Mouse (Mus musculus) neural tube, embryonic 15.5 days (tissue): ENCODE data around the gene Kcnip2. TPM values are rescaled to one million over a fixed set of nuclear protein-coding genes. Genes with fewer than 3 reads are reported as not detected.
A peak's percentile ranks its signal among the peaks of the same experiment; 100 is the strongest.

Source experiments
- ATAC-seq: fragments of 200-750 bp; cut with Nextera tagmentation; 2 replicates; pipeline ENCODE4 v1.8.0; 2017; ENCODE audit warnings: mild to moderate bottlenecking, moderate TSS enrichment, moderate library complexity; ENCODE audit not compliant: low FRiP score
- H3K27ac ChIP-seq: fragments of 300-500 bp; sonication (generic); replicated peaks from 2 replicates; pipeline ENCODE4 v1.5.1; 2015; ENCODE audit warnings: mild to moderate bottlenecking, inconsistent platforms
- H3K27me3 ChIP-seq: fragments of 300-500 bp; sonication (generic); replicated peaks from 2 replicates; pipeline ENCODE4 v1.6.1; 2015; ENCODE audit warnings: inconsistent platforms
- H3K36me3 ChIP-seq: fragments of 300-500 bp; sonication (generic); 2 replicates; pipeline ENCODE4 v1.6.1; 2015; ENCODE audit warnings: inconsistent platforms
- H3K4me1 ChIP-seq: fragments of 300-500 bp; sonication (generic); 2 replicates; pipeline ENCODE4 v1.6.1; 2015; ENCODE audit warnings: inconsistent platforms
- H3K4me2 ChIP-seq: fragments of 300-500 bp; sonication (generic); 2 replicates; pipeline ENCODE4 v1.6.1; 2015; ENCODE audit warnings: inconsistent platforms, mild to moderate bottlenecking, moderate library complexity
- H3K4me3 ChIP-seq: fragments of 300-500 bp; sonication (generic); replicated peaks from 2 replicates; pipeline ENCODE4 v1.5.1; 2015; ENCODE audit warnings: mild to moderate bottlenecking, inconsistent platforms
- H3K9ac ChIP-seq: fragments of 300-500 bp; sonication (generic); replicated peaks from 2 replicates; pipeline ENCODE4 v1.6.1; 2015; ENCODE audit warnings: mild to moderate bottlenecking, inconsistent platforms
- H3K9me3 ChIP-seq: fragments of 300-500 bp; sonication (generic); replicated peaks from 2 replicates; pipeline ENCODE4 v1.6.1; 2016; ENCODE audit warnings: inconsistent platforms
- WGBS: fragments of 180-500 bp; shearing (Covaris S2); methylation state at CpG from one replicate; pipeline ENCODE4 v1.1.7; 2015; ENCODE audit warnings: mixed read lengths; 5-methylcytosine and 5-hydroxymethylcytosine counted together
- polyA plus RNA-seq: library from polyadenylated mRNA; unstranded; fragments of >200 nt; fragmentation: Nextera tagmentation; extraction: Ambion mirVana; gene quantifications from 2 replicates; pipeline ENCODE4 v1.2.1, GENCODE M21; 2015

Kcnip2 gene
- polyA plus RNA-seq, 1 experiment from 2014 or later = 19.1 TPM

- Histone ChIP-seq H3K4me1 (peaks cover 3% of the 10 kb centered on the region; the same call in 1 of the 2 replicates), H3K9ac (no peak overlapping the region), H3K4me2 (no peak overlapping the region), H3K36me3 (no peaks in the 10 kb centered on the region), H3K27ac (no peak overlapping the region), H3K27me3 (no peaks in the 10 kb centered on the region), H3K9me3 (no peaks in the 10 kb centered on the region), H3K4me3 (no peak overlapping the region)
- 82% methylated on average over 12 of the region's 13 CpGs for WGBS
- no peak for ATAC-seq
These were observed 25.7 kb downstream of the Kcnip2 start for GRCm38 (mm10) chr19:45789888-45790874.

DNA sequence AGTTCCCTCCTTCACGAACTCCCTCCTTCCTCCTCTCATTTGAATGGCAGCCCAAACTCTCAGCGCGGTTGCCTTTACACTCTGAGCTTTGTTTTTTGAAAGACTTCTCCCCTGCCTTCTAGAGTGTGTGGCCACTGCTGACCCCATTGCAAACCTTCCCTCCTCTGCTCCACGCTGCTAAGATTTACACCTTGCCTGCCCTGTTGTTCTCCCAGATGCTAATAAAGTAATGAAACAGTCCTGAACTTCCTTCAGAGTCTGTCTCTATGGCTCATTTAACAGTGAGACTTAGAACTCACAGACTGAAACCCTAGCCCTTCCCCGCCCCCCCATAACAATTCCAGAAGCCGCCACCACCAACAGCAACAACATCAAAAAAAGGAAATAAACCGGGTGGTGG, 26.5 kb downstream of the Kcnip2 start:
- Histone ChIP-seq H3K4me3 (no peak overlapping the region), H3K36me3 (no peaks in the 10 kb centered on the region), H3K27ac (no peak overlapping the region), H3K4me2 (no peak overlapping the region), H3K4me1 (peaks cover 3% of the 10 kb centered on the region; the same call in 1 of the 2 replicates), H3K27me3 (no peaks in the 10 kb centered on the region), H3K9me3 (no peaks in the 10 kb centered on the region), H3K9ac (no peak overlapping the region)
- WGBS = 41% methylated on average over 7 of the region's 7 CpGs
- ATAC-seq = no peak

- Histone ChIP-seq H3K9ac (no peak overlapping the region), H3K4me1 (peaks cover 8% of the 10 kb centered on the region), H3K4me3 (no peak overlapping the region), H3K36me3 (no peaks in the 10 kb centered on the region), H3K27me3 (no peaks in the 10 kb centered on the region), H3K27ac (no peak overlapping the region), H3K9me3 (no peaks in the 10 kb centered on the region), H3K4me2 (no peak overlapping the region)
- no peak for ATAC-seq
- WGBS = 86% methylated on average over 4 of the region's 4 CpGs
These were observed 27.5 kb downstream of the Kcnip2 start for GRCm38 (mm10) chr19:45788337-45788736.

DNA sequence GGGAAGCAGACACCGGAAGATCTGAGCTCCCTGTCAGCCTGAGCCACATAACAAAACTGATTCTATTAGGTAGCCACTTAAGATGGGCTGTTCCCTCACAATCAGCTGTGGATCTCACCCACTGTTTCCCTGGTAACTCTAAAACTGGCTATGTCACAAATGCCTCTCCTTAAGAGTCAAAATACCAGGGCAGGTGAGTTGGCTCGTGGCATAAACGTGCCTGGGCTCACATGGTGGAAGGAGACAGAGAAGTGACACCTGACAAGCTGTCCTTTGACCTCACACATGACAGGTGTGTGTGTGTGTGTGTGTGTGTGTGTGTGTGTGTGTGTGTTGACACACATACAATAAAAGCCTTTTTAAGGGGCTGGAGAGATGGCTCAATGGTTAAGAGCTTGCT, 28.4 kb downstream of the Kcnip2 start:
- WGBS = 76% methylated on average over 3 of the region's 3 CpGs
- no peak overlapping the region for H3K9ac ChIP-seq
- H3K9me3 ChIP-seq = no peaks in the 10 kb centered on the region
- H3K4me3 ChIP-seq = no peak overlapping the region
- ATAC-seq = no peak
- no peak overlapping the region for H3K27ac ChIP-seq
- peaks cover 6% of the 10 kb centered on the region for H3K4me1 ChIP-seq
- no peak overlapping the region for H3K4me2 ChIP-seq
- no peaks in the 10 kb centered on the region for H3K36me3 ChIP-seq
- no peaks in the 10 kb centered on the region for H3K27me3 ChIP-seq

GRCm38 (mm10) chr19:45785470-45785869, 30.4 kb downstream of the Kcnip2 start:
- Histone ChIP-seq H3K27me3 (no peaks in the 10 kb centered on the region), H3K27ac (no peak overlapping the region), H3K4me2 (no peak overlapping the region), H3K4me3 (no peak overlapping the region), H3K9ac (no peak overlapping the region), H3K36me3 (no peaks in the 10 kb centered on the region; the same call in 1 of the 2 replicates), H3K9me3 (no peaks in the 10 kb centered on the region), H3K4me1 (peaks cover 25% of the 10 kb centered on the region)
- ATAC-seq = no peak
- 47% methylated on average over 3 of the region's 3 CpGs for WGBS

- H3K9me3 ChIP-seq = no peaks in the 10 kb centered on the region
- peaks cover 2% of the 10 kb centered on the region; the same call in 1 of the 2 replicates for H3K36me3 ChIP-seq
- WGBS = 32% methylated on average over 17 of the region's 17 CpGs
- peaks cover 40% of the 10 kb centered on the region for H3K4me1 ChIP-seq
- ATAC-seq = no peak
- peak overlapping the region; percentile 62 for H3K4me2 ChIP-seq
- H3K27me3 ChIP-seq = no peaks in the 10 kb centered on the region
- H3K9ac ChIP-seq = peak overlapping the region; percentile 29; the same call in 1 of the 2 replicates
- H3K27ac ChIP-seq = peak overlapping the region; percentile 99
- H3K4me3 ChIP-seq = peak overlapping the region; percentile 98
These were observed 31.8 kb downstream of the Kcnip2 start for GRCm38 (mm10) chr19:45783933-45784576.

GRCm38 (mm10) chr19:45783181-45783932, 32.5 kb downstream of the Kcnip2 start, which contains the start of gene Mgea5:
TSS of gene Mgea5 (minus strand) at chr19:45783837.
- Histone ChIP-seq H3K27me3 (no peaks in the 10 kb centered on the region), H3K4me2 (peak within 1 kb of the TSS; percentile 67), H3K36me3 (peaks cover 8% of the 10 kb centered on the region; the same call in 1 of the 2 replicates), H3K9me3 (no peaks in the 10 kb centered on the region), H3K27ac (peak within 1 kb of the TSS; percentile 99), H3K4me1 (peaks cover 44% of the 10 kb centered on the region), H3K4me3 (peak within 1 kb of the TSS; percentile 98), H3K9ac (peak within 1 kb of the TSS; percentile 98)
- ATAC-seq = peak; percentile 97
- under 1% methylated on average over 70 of the region's 71 CpGs for WGBS

DNA sequence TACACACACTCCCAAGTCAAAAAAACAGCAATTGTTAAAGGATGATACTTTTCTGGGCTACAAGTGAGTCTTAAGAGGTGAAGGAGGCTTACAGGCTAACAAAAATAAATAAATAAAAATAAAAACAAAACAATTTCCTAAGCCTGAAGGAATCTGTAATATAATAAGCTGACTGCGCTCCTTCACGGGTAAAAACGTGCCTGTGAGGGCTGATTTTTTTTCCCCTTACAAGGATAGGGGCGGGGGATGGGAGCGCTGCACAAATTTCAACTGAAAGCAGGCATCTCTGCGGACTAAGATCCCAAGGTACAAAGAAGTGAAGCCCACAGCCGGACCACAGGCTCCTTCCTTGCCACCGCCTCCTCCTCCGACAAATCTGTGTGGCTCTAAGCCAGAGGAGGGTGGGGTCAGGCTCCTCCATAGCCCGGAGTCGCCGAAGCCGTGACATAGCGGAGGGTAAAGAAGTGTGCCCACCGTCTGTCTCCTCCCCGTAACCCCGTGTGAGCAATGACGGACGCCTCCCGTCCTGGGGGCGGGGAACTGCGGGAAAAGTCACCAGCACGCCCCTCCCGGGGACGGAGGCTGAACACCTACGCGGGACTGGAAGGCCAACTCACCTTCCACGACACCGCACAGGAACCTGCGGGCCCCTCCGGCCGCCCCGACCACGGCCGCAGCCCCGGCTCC, 33.4 kb downstream of the Kcnip2 start:
- H3K9ac ChIP-seq = peak overlapping the region; percentile 98
- no peaks in the 10 kb centered on the region for H3K27me3 ChIP-seq
- peak; percentile 58 for ATAC-seq
- H3K4me2 ChIP-seq = peak overlapping the region; percentile 67
- H3K9me3 ChIP-seq = no peaks in the 10 kb centered on the region
- WGBS = under 1% methylated on average over 36 of the region's 36 CpGs
- H3K4me3 ChIP-seq = peak overlapping the region; percentile 98
- H3K27ac ChIP-seq = peak overlapping the region; percentile 99
- H3K4me1 ChIP-seq = peaks cover 44% of the 10 kb centered on the region
- peaks cover 17% of the 10 kb centered on the region; the same call in 1 of the 2 replicates for H3K36me3 ChIP-seq

GRCm38 (mm10) chr19:45781676-45782075, 34.2 kb downstream of the Kcnip2 start:
- H3K36me3 ChIP-seq = peaks cover 24% of the 10 kb centered on the region
- 61% methylated on average over 8 of the region's 8 CpGs for WGBS
- peak overlapping the region; percentile 98 for H3K4me3 ChIP-seq
- H3K9ac ChIP-seq = no peak overlapping the region
- peaks cover 44% of the 10 kb centered on the region for H3K4me1 ChIP-seq
- no peak overlapping the region for H3K27ac ChIP-seq
- ATAC-seq = no peak
- H3K9me3 ChIP-seq = no peaks in the 10 kb centered on the region
- H3K4me2 ChIP-seq = peak overlapping the region; percentile 67
- H3K27me3 ChIP-seq = no peaks in the 10 kb centered on the region

GRCm38 (mm10) chr19:45780350-45780915, 35.4 kb downstream of the Kcnip2 start:
- Histone ChIP-seq H3K27ac (no peak overlapping the region), H3K9me3 (no peaks in the 10 kb centered on the region), H3K27me3 (no peaks in the 10 kb centered on the region), H3K4me3 (0 out of 2 replicates have a peak overlapping the region, but pooled peaks have one; percentile 13), H3K4me1 (peaks cover 44% of the 10 kb centered on the region), H3K36me3 (peaks cover 35% of the 10 kb centered on the region), H3K9ac (no peak overlapping the region), H3K4me2 (peak overlapping the region; percentile 67)
- WGBS = 91% methylated on average over 13 of the region's 13 CpGs
- ATAC-seq = no peak
